Mouse (Mus musculus): ENCODE measurements around the gene Nwd2. TPM values are rescaled to one million over a fixed set of nuclear protein-coding genes. Genes with fewer than 3 reads are reported as not detected.

Nwd2 gene
- total RNA-seq (2015) (not detected in 2 replicates), total RNA-seq (2017) (not detected in 2 replicates)

DNA sequence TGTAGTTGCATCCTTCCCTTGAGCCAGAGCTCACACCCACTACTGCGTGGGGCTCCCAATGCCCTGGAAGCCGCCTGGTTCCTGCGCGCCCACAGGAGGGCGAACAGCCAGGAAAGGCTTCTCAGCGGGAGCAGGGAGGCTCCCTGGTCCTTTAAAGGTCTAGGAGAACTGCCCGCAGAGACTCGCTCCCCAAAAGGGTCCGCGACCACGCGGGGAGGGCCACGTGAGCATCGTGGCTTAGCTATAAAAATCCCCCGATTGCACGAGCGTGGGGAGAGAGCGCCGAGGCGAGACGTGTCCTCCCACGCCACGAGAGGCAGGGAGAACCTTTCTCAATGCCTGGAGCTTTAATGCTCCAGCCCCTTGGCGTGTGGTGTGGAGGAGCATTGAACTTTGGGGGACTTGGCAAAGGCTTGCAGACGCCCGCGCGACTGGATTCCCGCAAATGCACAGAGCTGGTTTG lies at the start of gene Nwd2:
Gene Nwd2 (plus strand): TSS at position 33 of the 463 bp plus-strand sequence.
- no peak for ATAC-seq (replicated peaks; ENCODE audit: poor library complexity)

DNA sequence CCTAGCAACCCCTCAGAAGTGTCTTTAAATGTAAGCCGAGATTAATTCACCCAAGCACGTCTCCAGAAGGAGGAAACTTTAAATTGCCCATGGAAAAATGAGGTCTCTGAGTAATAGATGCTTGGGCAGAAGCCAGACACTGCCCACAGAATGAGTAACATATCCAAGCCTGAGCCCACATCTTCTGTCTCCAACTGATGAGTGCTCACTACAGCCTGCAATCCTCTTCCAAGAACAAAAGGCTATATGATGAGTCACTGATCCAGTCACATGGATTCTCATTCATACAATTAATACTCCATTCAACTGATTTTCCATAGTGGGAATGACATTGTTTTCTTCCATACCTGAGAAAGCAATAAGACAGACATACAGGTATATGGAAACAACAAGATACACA lies 41.5 kb upstream of the Nwd2 start:
- ATAC-seq (replicated peaks; ENCODE audit: poor library complexity): no peak

- ATAC-seq (replicated peaks; ENCODE audit: poor library complexity): no peak
These were observed 31.9 kb upstream of the Nwd2 start for GRCm38 (mm10) chr5:63616792-63617668.

DNA sequence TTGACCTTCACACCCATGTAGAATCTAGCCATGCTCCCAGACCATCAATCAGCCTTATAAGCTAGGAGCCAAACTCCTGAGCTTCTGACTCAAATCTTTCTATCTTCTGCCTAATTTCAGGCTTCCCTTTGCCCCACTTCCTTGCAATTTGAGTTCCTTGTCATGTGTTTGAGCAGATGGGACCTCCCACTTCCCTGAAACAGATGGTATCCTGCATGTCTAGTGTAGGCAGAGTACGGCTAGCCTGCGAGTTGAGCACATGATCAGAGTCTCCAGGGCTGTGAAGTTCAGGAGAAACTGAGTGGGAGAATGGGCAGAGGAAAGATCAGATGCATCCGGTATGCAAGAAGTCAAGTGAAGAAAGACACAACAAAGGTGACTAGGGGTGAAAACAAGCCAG lies 24.8 kb upstream of the Nwd2 start:
- no peak for ATAC-seq (replicated peaks; ENCODE audit: poor library complexity)

GRCm38 (mm10) chr5:63627832-63628530 lies 20.9 kb upstream of the Nwd2 start:
- no peak for ATAC-seq (replicated peaks; ENCODE audit: poor library complexity)

DNA sequence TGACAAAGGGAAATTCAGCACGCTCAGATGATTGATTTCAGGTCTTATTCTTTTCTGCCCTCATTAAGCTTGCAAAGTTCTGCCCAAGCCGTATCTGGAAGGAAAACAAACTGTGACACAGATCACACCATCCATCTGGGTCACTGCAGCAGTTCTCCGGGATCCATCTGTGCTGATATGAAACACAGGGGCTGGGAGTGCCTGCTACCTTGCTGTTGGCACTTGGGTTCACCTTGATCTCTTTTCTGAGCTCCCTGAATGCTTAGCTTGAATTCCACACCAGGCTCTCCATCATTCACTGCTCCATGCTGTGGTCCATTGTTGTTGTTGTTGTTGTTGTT lies 20.4 kb upstream of the Nwd2 start:
- ATAC-seq (replicated peaks; ENCODE audit: poor library complexity): no peak

DNA sequence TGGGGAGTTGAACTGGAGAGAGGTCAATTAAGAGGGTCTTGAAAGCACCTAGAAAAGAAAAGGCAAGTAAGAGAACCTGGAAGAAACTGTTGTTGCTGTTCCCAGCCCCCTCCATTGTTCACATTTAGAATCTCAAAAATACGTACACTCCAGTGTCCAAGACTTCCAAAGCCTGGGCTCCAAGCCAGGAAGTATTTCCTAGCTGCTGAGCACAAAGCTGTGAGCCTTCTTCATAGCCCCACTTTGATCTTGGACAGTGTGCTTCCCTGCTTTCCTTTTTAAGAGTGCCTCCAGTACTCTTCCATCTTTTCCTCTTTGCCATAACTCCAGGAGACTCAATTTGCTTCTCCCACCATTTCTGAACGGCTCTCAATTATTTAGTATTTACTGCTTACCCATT lies 14.3 kb upstream of the Nwd2 start:
- no peak for ATAC-seq (replicated peaks; ENCODE audit: poor library complexity)

DNA sequence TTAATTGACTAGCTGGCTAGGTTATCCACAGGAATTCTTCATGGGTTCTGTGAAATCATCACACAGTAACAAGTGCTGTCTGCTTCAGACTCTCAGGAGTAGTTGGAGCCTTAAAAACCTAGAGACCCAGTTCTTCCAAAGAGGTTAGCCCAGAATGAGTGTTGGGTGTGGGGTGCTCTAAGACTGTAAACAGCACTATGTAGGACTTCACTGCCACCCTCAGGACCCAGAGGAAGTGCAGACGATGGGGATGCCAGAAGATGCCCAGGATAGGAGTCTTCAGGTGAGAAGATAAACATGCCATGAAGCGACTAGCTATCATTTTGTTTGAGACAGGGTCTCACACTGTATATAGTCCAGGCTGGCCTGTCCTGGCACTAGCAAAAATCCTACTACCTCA lies 715 bp upstream of the Nwd2 start:
- no peak for ATAC-seq (replicated peaks; ENCODE audit: poor library complexity)

GRCm38 (mm10) chr5:63649533-63650464 lies 897 bp downstream of the Nwd2 start:
- no peak for ATAC-seq (replicated peaks; ENCODE audit: poor library complexity)

DNA sequence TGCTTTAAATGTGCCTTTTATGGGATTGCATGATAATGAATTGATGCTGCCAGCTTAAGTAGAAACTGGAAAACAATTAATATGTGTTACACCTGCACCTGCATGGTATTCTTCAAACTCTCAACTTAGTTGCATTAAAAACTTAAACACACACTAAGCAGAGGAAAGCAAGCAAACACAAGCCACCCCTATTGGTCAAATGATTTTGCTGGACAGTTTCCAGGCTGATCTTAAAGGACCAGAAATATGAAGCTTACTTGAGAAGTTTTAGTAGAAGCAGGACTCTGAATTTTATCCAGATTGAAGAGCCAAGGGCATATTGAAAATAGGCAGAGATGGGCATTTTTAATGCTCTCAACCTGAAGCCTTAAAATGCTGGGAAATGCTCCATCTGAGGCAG lies 2.9 kb downstream of the Nwd2 start:
- no peak for ATAC-seq (replicated peaks; ENCODE audit: poor library complexity)

DNA sequence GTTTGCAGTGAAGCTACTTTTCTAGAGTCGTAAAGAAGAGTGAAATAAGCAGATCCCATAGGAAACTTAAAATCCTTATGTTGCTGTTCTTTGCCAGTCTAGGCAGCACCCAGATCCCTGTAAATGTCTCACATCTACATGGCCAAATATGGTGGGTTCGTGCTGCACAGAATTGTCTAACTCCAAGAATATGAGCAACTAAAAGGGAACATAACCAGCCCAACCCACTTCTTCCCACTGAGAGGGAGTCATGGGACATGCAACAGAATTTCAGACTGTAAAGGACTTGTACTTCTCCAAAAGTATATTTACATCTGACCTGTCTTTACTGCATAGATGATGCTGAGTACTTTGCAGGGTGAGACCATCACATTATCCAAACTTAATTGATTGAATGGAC lies 3.8 kb downstream of the Nwd2 start:
- ATAC-seq (replicated peaks; ENCODE audit: poor library complexity): no peak

GRCm38 (mm10) chr5:63666884-63667283 lies 18.0 kb downstream of the Nwd2 start:
- ATAC-seq (replicated peaks; ENCODE audit: poor library complexity): no peak

DNA sequence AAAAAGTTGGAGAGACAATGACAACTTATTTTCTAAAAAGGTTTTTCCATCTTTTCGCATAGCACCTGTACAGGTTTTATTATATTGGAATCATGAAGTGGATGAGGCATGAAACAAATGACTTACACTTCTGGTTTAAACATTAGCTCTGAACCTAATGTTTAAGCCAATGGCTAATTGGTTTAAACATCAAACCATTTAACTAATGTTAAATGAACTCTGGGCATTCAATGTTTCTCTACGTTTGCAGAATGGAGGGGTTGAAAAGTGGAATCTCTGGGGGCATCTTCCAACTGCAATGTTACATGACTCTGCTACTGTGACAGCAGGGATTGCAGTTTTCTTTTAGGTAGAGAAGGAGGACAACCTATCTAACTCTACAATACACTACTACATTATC lies 27.0 kb downstream of the Nwd2 start:
- no peak for ATAC-seq (replicated peaks; ENCODE audit: poor library complexity)

DNA sequence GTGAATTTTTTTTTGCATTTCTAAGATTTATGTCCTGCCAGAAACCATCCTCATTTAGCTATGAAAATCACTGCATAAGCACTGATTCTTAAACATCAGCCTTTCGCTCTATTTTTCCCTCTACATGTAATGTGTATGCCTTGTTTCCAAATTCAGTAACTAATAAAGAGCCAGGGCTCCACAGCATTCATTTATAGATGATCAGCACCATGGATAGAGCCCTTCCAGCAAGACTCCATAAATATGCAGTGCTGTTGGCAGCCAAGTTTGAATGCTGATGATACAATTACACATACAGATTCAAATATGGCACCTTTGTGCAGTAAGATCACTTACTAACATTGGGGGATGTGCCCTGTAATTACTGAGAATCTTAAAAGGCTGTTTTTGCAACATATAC lies 40.2 kb downstream of the Nwd2 start:
- no peak for ATAC-seq (replicated peaks; ENCODE audit: poor library complexity)

DNA sequence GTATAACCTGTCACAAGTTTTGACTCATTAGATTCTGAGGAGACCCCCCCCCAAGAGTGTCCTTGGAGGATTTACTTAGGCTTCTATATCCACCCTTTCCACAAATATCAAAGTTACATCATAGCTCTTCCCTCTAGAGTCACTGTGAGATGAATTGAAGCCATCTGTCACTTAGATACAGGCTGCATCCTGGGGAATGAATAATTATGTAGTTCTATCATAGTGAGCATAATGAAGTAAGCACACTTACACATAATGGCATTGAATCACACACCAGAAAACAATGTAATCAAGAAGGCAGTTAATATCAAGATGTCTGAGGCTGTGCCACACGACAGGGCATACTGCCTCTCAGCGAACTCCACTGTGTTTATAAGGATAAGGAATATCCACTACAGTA lies 47.9 kb downstream of the Nwd2 start:
- no peak for ATAC-seq (replicated peaks; ENCODE audit: poor library complexity)

GRCm38 (mm10) chr5:63697196-63697595 lies 48.3 kb downstream of the Nwd2 start:
- ATAC-seq (replicated peaks; ENCODE audit: poor library complexity): no peak

GRCm38 (mm10) chr5:63728955-63729354 lies 80.1 kb downstream of the Nwd2 start:
- ATAC-seq (replicated peaks; ENCODE audit: poor library complexity): no peak

DNA sequence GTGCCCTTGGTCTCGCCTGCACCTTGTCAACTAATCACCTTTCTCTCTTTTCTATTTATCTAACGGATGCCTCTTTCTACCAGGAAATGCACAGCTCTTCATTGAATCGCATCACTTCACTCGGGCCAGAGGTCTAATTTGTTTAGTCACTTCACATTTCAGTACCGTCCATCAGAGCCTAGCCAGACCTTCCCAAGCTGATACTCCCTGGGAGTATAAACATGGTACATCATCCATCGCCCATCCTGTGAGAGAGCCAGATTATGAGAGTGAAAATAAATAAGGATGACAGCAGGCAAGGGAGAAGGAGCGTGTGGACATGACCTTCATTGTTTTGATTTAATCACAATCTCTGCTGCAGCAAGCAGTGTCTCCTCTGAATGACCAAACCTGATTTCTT lies 86.6 kb downstream of the Nwd2 start:
- no peak for ATAC-seq (replicated peaks; ENCODE audit: poor library complexity)

GRCm38 (mm10) chr5:63743426-63743825 lies 94.5 kb downstream of the Nwd2 start:
- ATAC-seq (replicated peaks; ENCODE audit: poor library complexity): no peak

DNA sequence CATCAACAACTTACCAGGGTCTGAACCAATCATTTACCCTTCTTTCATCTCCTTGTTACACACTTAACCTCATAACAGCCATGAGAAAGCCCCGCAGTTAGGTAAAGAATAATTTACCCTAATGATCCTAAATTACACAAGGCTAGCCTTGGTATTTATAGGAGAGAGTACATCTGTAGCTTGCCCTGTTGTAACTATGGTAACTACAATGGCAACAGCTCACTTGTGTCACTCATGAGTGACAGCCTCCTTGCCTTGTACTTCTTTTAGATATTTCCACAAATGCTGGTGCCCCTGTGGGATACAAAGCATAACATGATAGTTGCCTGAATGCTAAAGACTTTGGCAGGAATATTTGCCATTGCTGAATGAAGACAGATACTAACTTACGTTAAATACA lies 99.4 kb downstream of the Nwd2 start:
- ATAC-seq (replicated peaks; ENCODE audit: poor library complexity): no peak

- ATAC-seq (replicated peaks; ENCODE audit: poor library complexity): no peak
These were observed 99.9 kb downstream of the Nwd2 start for GRCm38 (mm10) chr5:63748759-63749158.

Data from megakaryocyte progenitor cell, adult 5-6 weeks (primary cell).